Mouse (Mus musculus): ENCODE results near the gene Hba-a2. TPM values are rescaled to one million over a fixed set of nuclear protein-coding genes. Genes with fewer than 3 reads are reported as not detected.

The Hba-a2 gene
- polyA plus RNA-seq, 1 experiment from 2014 or later: 6,550 TPM

Other genes with a start within 250 kb of the Hba-a2 start
- 0.21 TPM in 1 of 2 replicates, not detected in the other for gene Il9r, start 96.2 kb upstream of the Hba-a2 start, polyA plus RNA-seq (2016; fragmentation: Nextera tagmentation; extraction: Ambion mirVana)
- 81.9 and 83.3 TPM in 2 replicates for gene Snrnp25, start 91.1 kb upstream of the Hba-a2 start, polyA plus RNA-seq (2016; fragmentation: Nextera tagmentation; extraction: Ambion mirVana)
- gene Rhbdf1, start 74.2 kb upstream of the Hba-a2 start, polyA plus RNA-seq (2016; fragmentation: Nextera tagmentation; extraction: Ambion mirVana): 39.8 and 42.0 TPM in 2 replicates
- gene Mpg, start 70.0 kb upstream of the Hba-a2 start, polyA plus RNA-seq (2016; fragmentation: Nextera tagmentation; extraction: Ambion mirVana): 42.4 and 44.6 TPM in 2 replicates
- 43.7 and 47.8 TPM in 2 replicates for gene Nprl3, start 28.8 kb upstream of the Hba-a2 start, polyA plus RNA-seq (2016; fragmentation: Nextera tagmentation; extraction: Ambion mirVana)
- 1,526 and 1,620 TPM in 2 replicates for gene Hba-x, start 20.1 kb upstream of the Hba-a2 start, polyA plus RNA-seq (2016; fragmentation: Nextera tagmentation; extraction: Ambion mirVana)
- 3,017 and 3,206 TPM in 2 replicates for gene Hba-a1, start 13.0 kb upstream of the Hba-a2 start, polyA plus RNA-seq (2016; fragmentation: Nextera tagmentation; extraction: Ambion mirVana)
- 3.5 and 3.9 TPM in 2 replicates for gene Hbq1b, start 9.5 kb upstream of the Hba-a2 start, polyA plus RNA-seq (2016; fragmentation: Nextera tagmentation; extraction: Ambion mirVana)
- 0.90 TPM in 1 of 2 replicates, not detected in the other for gene Hbq1a, start 3.6 kb downstream of the Hba-a2 start, polyA plus RNA-seq (2016; fragmentation: Nextera tagmentation; extraction: Ambion mirVana)
- 27.7 and 29.4 TPM in 2 replicates for gene Sh3pxd2b, start 51.3 kb downstream of the Hba-a2 start, polyA plus RNA-seq (2016; fragmentation: Nextera tagmentation; extraction: Ambion mirVana)
- gene Ubtd2, start 158.9 kb downstream of the Hba-a2 start, polyA plus RNA-seq (2016; fragmentation: Nextera tagmentation; extraction: Ambion mirVana): 88.8 and 94.4 TPM in 2 replicates
- 0.36 and 0.59 TPM in 2 replicates for gene Efcab9, start 235.6 kb downstream of the Hba-a2 start, polyA plus RNA-seq (2016; fragmentation: Nextera tagmentation; extraction: Ambion mirVana)
- 2.4 and 2.6 TPM in 2 replicates for gene Stk10, start 236.8 kb downstream of the Hba-a2 start, polyA plus RNA-seq (2016; fragmentation: Nextera tagmentation; extraction: Ambion mirVana)